Comparison of ENCODE assay signal across 7 mouse cellular contexts in the genomic region with DNA sequence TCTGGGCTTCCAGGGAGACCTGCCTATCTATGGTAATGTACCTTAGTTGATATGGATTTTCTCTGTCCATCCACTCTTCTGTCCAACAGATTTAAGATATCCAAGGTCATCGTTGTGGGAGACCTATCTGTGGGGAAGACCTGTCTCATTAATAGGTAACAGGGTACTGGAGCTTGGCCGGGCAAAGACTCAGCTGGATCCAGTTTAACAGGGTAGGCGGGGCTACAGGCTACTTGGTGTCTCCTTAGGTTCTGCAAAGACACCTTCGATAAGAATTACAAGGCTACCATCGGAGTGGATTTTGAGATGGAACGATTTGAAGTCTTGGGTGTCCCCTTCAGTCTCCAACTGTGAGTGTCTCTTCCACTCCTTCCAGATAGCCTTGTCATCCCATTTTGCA. TPM values are rescaled to one million over a fixed set of nuclear protein-coding genes. Genes with fewer than 3 reads are reported as not detected.
DNase-seq lines count a peak whose midpoint lies in the region; ATAC-seq and TF ChIP-seq lines count a peak whose summit lies in the region.

No protein-coding gene starts in this region.

- TF ChIP-seq CTCF in thymus, adult 2 months (IDR thresholded peaks at IDR 0.05; ENCODE audit: borderline replicate concordance, control insufficient read depth, extremely low read depth, insufficient read depth, low read length, poor library complexity) = no peak

- H3K4me3 ChIP-seq in embryonic facial prominence, embryonic 13.5 days = peak overlapping the region; percentile 78
- H3K4me3 ChIP-seq in midbrain, embryonic 11.5 days (ENCODE audit: low read depth, low read length) = peak overlapping the region; percentile 54
- H3K4me3 ChIP-seq in thymus, adult 2 months (ENCODE audit: control insufficient read depth, insufficient read depth, low read length) = no peak overlapping the region

- no peaks in the 10 kb centered on the region for H3K27me3 ChIP-seq in embryonic facial prominence, embryonic 13.5 days
- H3K27me3 ChIP-seq in midbrain, embryonic 11.5 days (ENCODE audit: control insufficient read depth, insufficient read depth, low read length) = no peaks in the 10 kb centered on the region
- H3K27me3 ChIP-seq in thymus, adult 2 months (ENCODE audit: control insufficient read depth, insufficient read depth, low read length) = peaks cover 21% of the 10 kb centered on the region

- H3K4me1 ChIP-seq in embryonic facial prominence, embryonic 13.5 days = peaks cover 22% of the 10 kb centered on the region
- H3K4me1 ChIP-seq in midbrain, embryonic 11.5 days (ENCODE audit: control insufficient read depth, insufficient read depth, low read length) = peaks cover 12% of the 10 kb centered on the region
- H3K4me1 ChIP-seq in thymus, adult 2 months (replicated peaks; ENCODE audit: control insufficient read depth, insufficient read depth, low read length) = peaks cover 24% of the 10 kb centered on the region

- TF ChIP-seq POLR2A in thymus, adult 2 months (IDR thresholded peaks at IDR 0.05; ENCODE audit: control insufficient read depth, extremely low read depth, insufficient read depth, low read length, poor library complexity) = no peak

- peak; percentile 39 for DNase-seq in R1 (ENCODE audit: low read depth, low spot score)
- DNase-seq in kidney, adult 18-20 months = peak; percentile 73
- DNase-seq in midbrain, embryonic 11.5 days (ENCODE audit: low spot score, missing footprints) = no peak
- no peak for DNase-seq in thymus, adult 2 months
- no peak for DNase-seq in left cerebral cortex, adult 11 months (ENCODE audit: low spot score)

- peak overlapping the region; percentile 94 for H3K9ac ChIP-seq in embryonic facial prominence, embryonic 13.5 days
- peak overlapping the region; percentile 81 for H3K9ac ChIP-seq in midbrain, embryonic 11.5 days (ENCODE audit: low read length)

- peak overlapping the region; percentile 71 for H3K4me2 ChIP-seq in embryonic facial prominence, embryonic 13.5 days
- H3K4me2 ChIP-seq in midbrain, embryonic 11.5 days = peak overlapping the region; percentile 64

- WGBS in embryonic facial prominence, embryonic 13.5 days = 51% methylated on average over 6 of the region's 6 CpGs
- 71% methylated on average over 6 of the region's 6 CpGs for WGBS in midbrain, embryonic 11.5 days
- WGBS in thymus, adult 2 months = 77% methylated on average over 6 of the region's 6 CpGs

- no peaks in the 10 kb centered on the region for H3K9me3 ChIP-seq in embryonic facial prominence, embryonic 13.5 days
- no peaks in the 10 kb centered on the region for H3K9me3 ChIP-seq in midbrain, embryonic 11.5 days (ENCODE audit: control insufficient read depth, low read length)

- peak overlapping the region; percentile 100 for H3K27ac ChIP-seq in embryonic facial prominence, embryonic 13.5 days
- peak overlapping the region; percentile 91 for H3K27ac ChIP-seq in midbrain, embryonic 11.5 days (ENCODE audit: low read depth, low read length)
- no peak overlapping the region for H3K27ac ChIP-seq in thymus, adult 2 months (ENCODE audit: control insufficient read depth, insufficient read depth, low read length)

- ATAC-seq in embryonic facial prominence, embryonic 13.5 days (ENCODE audit: insufficient number of reproducible peaks, insufficient read depth, low FRiP score, low TSS enrichment, low read depth) = no peak
- ATAC-seq in midbrain, embryonic 11.5 days (ENCODE audit: low FRiP score) = no peak
- no peak for ATAC-seq in megakaryocyte progenitor cell, adult 5-6 weeks (replicated peaks; ENCODE audit: poor library complexity)

- H3K36me3 ChIP-seq in embryonic facial prominence, embryonic 13.5 days = peaks cover 32% of the 10 kb centered on the region
- peaks cover 9% of the 10 kb centered on the region for H3K36me3 ChIP-seq in midbrain, embryonic 11.5 days (ENCODE audit: control insufficient read depth, insufficient read depth, low read length)
- no peaks in the 10 kb centered on the region for H3K36me3 ChIP-seq in thymus, adult 2 months (ENCODE audit: control insufficient read depth, insufficient read depth, low read length)

RNA-seq across cellular contexts. Expression of a gene that starts 1.8 kb away (rescaled TPM):
- polyA plus RNA-seq in embryonic facial prominence, embryonic 13.5 days (2015; fragmentation: Nextera tagmentation; extraction: Ambion mirVana) = 172 and 188 TPM in 2 replicates
- polyA plus RNA-seq in midbrain, embryonic 11.5 days (2014; fragmentation: Nextera tagmentation; extraction: Ambion mirVana) = 54.7 and 55.1 TPM in 2 replicates
- total RNA-seq in megakaryocyte progenitor cell, adult 5-6 weeks (2015) = 1.3 and 1.5 TPM in 2 replicates
- total RNA-seq in megakaryocyte progenitor cell, adult 5-6 weeks (2017) = 1.3 and 2.4 TPM in 2 replicates
- polyA plus RNA-seq in thymus, adult 2 months (2012; rRNA removed) = 15.4 and 18.5 TPM in 2 replicates

RNA-seq across cellular contexts. Expression of a gene that starts 3.2 kb away (rescaled TPM):
- 3.2 and 4.1 TPM in 2 replicates for polyA plus RNA-seq in embryonic facial prominence, embryonic 13.5 days (2015; fragmentation: Nextera tagmentation; extraction: Ambion mirVana)
- 0.99 and 1.0 TPM in 2 replicates for polyA plus RNA-seq in midbrain, embryonic 11.5 days (2014; fragmentation: Nextera tagmentation; extraction: Ambion mirVana)
- 0.10 and 0.15 TPM in 2 replicates for total RNA-seq in megakaryocyte progenitor cell, adult 5-6 weeks (2015)
- not detected in 2 replicates for total RNA-seq in megakaryocyte progenitor cell, adult 5-6 weeks (2017)
- polyA plus RNA-seq in thymus, adult 2 months (2012; rRNA removed) = 0.23 and 0.66 TPM in 2 replicates

RNA-seq across cellular contexts. Expression of a gene that starts 6.7 kb away (rescaled TPM):
- 1,597 and 1,678 TPM in 2 replicates for polyA plus RNA-seq in embryonic facial prominence, embryonic 13.5 days (2015; fragmentation: Nextera tagmentation; extraction: Ambion mirVana)
- 1,223 and 1,245 TPM in 2 replicates for polyA plus RNA-seq in midbrain, embryonic 11.5 days (2014; fragmentation: Nextera tagmentation; extraction: Ambion mirVana)
- total RNA-seq in megakaryocyte progenitor cell, adult 5-6 weeks (2015) = 3,991 and 4,341 TPM in 2 replicates
- total RNA-seq in megakaryocyte progenitor cell, adult 5-6 weeks (2017) = 2,958 and 3,443 TPM in 2 replicates
- 193 and 312 TPM in 2 replicates for polyA plus RNA-seq in thymus, adult 2 months (2012; rRNA removed)

RNA-seq across cellular contexts. Expression of a gene that starts 13.5 kb away (rescaled TPM):
- 15.4 and 17.2 TPM in 2 replicates for polyA plus RNA-seq in embryonic facial prominence, embryonic 13.5 days (2015; fragmentation: Nextera tagmentation; extraction: Ambion mirVana)
- 7.9 and 8.5 TPM in 2 replicates for polyA plus RNA-seq in midbrain, embryonic 11.5 days (2014; fragmentation: Nextera tagmentation; extraction: Ambion mirVana)
- total RNA-seq in megakaryocyte progenitor cell, adult 5-6 weeks (2015) = 4.0 and 6.3 TPM in 2 replicates
- 3.5 TPM in 2 replicates for total RNA-seq in megakaryocyte progenitor cell, adult 5-6 weeks (2017)
- 30.0 and 33.1 TPM in 2 replicates for polyA plus RNA-seq in thymus, adult 2 months (2012; rRNA removed)

RNA-seq across cellular contexts. Expression of a gene that starts 13.6 kb away (rescaled TPM):
- polyA plus RNA-seq in embryonic facial prominence, embryonic 13.5 days (2015; fragmentation: Nextera tagmentation; extraction: Ambion mirVana) = 17.4 and 18.1 TPM in 2 replicates
- polyA plus RNA-seq in midbrain, embryonic 11.5 days (2014; fragmentation: Nextera tagmentation; extraction: Ambion mirVana) = 6.4 and 7.1 TPM in 2 replicates
- total RNA-seq in megakaryocyte progenitor cell, adult 5-6 weeks (2015) = 4.4 and 7.8 TPM in 2 replicates
- 3.4 and 6.0 TPM in 2 replicates for total RNA-seq in megakaryocyte progenitor cell, adult 5-6 weeks (2017)
- polyA plus RNA-seq in thymus, adult 2 months (2012; rRNA removed) = 27.0 and 27.4 TPM in 2 replicates

Comparison
In these comparisons a context has a peak if more than half of its experiments do, and no peak if none do; other contexts are left out.
1. DNase-seq: peak in R1 (single experiment) and kidney, adult 18-20 months (single experiment); none in midbrain, embryonic 11.5 days (single experiment), thymus, adult 2 months (single experiment) and left cerebral cortex, adult 11 months (single experiment).